Mouse (Mus musculus) spleen, adult 18-20 months (tissue): Measurements from ENCODE around the gene Spats2l.

Experiments used
- DNase-seq, 2 experiments: peaks; one replicate each; pipeline ENCODE4 v3.0.0; 2022; ENCODE audit warnings: mixed read lengths in 2 of 2

The Spats2l gene

DNA sequence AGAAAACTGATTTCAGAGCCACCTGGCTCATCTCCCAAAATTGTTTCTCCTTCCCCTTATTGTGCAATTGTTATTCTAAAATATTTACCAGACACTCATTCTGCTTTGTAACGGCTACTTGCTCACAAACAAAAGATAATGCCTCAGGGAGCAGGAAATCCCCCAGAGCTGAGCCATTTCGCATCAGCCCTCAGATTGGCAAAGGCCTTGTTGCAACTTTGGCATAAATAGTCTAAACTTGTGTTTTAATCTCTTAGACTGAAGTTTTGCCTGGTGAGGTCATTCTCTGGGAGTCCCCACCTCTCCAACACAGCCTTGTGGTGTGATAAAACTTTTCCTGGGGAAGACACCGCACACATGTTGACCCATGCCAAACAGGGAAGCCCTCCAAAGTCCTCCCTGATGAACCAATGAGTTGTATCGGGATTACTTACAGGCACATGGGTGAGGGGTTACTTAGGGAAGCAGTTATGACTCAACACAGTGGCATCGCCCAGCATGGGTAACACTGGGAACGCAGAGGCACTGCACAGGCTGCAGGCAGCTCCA is 215.2 kb downstream of the Spats2l start:
- DNase-seq = no peak

DNA sequence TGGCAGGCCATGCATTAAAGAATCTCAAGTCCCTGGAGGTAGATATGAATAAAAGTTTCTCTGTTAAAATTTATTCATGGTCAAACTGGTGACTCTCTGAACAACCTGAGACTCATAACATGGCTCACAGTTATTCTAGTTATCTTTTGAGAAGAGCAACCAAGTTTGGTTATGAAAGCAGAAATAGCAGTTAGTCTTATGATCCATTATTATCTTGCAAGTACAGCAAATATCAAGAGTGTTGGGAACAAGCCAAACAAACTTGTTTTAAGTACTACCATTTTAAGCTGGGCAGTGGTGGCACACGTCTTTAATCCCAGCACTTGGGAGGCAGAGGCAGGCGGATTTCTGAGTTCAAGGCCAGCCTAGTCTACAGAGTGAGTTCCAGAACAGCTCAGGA is 217.3 kb downstream of the Spats2l start:
- DNase-seq = no peak

DNA sequence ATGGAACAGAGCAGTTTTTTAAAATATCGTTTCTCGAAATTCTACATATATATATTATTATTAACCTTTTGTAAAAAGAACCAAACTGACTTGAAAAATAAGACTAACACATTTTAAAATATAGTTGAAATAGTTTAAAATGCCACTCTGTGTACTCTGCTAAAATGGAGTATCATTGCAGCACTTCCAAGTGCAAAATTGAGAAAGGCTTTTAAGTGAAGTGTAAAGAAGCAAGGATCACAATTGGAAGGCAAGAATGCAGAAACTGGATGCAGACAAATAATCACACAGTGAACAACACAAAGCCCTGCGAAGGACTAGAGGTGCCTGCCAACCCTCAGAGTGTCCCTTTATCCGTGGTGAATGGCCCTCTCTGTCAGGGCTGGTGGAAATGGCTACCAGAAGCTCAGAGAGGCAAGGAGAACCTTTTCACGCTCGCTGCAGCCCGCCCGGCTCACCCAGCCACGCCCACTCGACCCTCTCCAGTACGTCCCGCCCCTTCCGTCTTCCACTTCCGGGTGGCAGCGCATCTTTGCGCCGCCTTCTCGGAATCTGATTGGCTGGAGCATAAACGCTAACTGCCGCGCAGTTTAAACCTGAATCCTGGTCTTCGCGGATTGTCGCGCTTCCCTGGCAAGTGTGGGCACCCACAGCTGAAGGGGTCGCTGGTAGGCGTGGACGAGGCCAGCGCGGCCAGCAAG is 221.6 kb downstream of the Spats2l start, which contains the start of gene Sgo2a:
Gene Sgo2a (plus strand): TSS at position 540 of the 701 bp plus-strand sequence.
- peak; percentile 81 to 90 for DNase-seq

DNA sequence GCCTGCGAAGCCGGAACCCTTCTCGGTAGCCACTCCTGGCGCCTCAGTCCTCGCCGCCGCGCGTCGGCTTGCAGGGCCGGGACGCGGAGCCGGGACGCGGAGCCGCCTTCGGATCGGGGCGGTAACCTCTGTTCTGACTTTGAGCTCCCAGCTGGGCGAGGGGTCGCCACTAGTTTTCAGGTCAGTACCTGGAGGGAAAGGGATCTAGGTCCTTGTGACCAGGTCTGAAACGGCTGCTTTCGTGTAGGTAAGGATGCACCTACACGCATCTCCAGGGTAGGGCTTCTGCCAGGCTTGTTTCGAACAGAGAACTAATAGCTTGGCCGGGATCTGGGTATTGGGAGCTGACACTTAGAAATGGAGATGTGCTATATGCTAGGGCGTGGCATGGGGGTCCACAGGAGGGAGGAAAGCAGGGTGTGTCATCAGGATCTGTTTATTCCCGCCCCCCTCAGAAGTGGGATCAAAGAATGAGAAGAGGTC is 222.2 kb downstream of the Spats2l start:
- no peak for DNase-seq
